Mouse (Mus musculus) heart, embryonic 14.5 days (tissue): ENCODE data around the gene Arvcf. TPM values are rescaled to one million over a fixed set of nuclear protein-coding genes. Genes with fewer than 3 reads are reported as not detected.
A peak's percentile ranks its signal among the peaks of the same experiment; 100 is the strongest.

ENCODE experiments used
- ATAC-seq: fragments of 200-750 bp; cut with Nextera tagmentation; 2 replicates; pipeline ENCODE4 v1.8.0; 2017; ENCODE audit warnings: low read depth, moderate TSS enrichment; ENCODE audit not compliant: insufficient number of reproducible peaks, insufficient read depth, low FRiP score
- H3K27ac ChIP-seq, 2 experiments: fragments of 200-500 bp in 1 of 2; fragments of 300-500 bp in 1 of 2; sonication (generic) in 1 of 2; replicated peaks in 1 of 2; 2 replicates each; pipeline ENCODE4 v1.5.1; 2012 to 2014; ENCODE audit warnings: low read depth in 2 of 2, low read length in 2 of 2, control low read depth in 1 of 2, mild to moderate bottlenecking in 1 of 2, mixed read lengths in 1 of 2; ENCODE audit not compliant: control insufficient read depth in 1 of 2, insufficient read depth in 1 of 2
- H3K27me3 ChIP-seq: fragments of 300-500 bp; sonication (generic); 2 replicates; pipeline ENCODE4 v1.6.1; 2014; ENCODE audit warnings: mild to moderate bottlenecking, low read length, control low read depth; ENCODE audit not compliant: control insufficient read depth, insufficient read depth
- H3K36me3 ChIP-seq: fragments of 300-500 bp; sonication (generic); 2 replicates; pipeline ENCODE4 v1.6.1; 2014; ENCODE audit warnings: mild to moderate bottlenecking, control low read depth, low read length, mixed read lengths; ENCODE audit not compliant: control insufficient read depth, insufficient read depth
- H3K4me1 ChIP-seq, 2 experiments: fragments of 200-500 bp in 1 of 2; fragments of 300-500 bp in 1 of 2; sonication (generic) in 1 of 2; 2 replicates each; pipeline ENCODE4 v1.6.1; 2012 to 2014; ENCODE audit warnings: low read length in 2 of 2, control low read depth in 1 of 2, mixed read lengths in 1 of 2; ENCODE audit not compliant: control insufficient read depth in 2 of 2, insufficient read depth in 2 of 2
- H3K4me2 ChIP-seq: fragments of 300-500 bp; sonication (generic); 2 replicates; pipeline ENCODE4 v1.6.1; 2014; ENCODE audit warnings: mild to moderate bottlenecking, low read length
- H3K4me3 ChIP-seq, 2 experiments: fragments of 200-500 bp in 1 of 2; fragments of 300-500 bp in 1 of 2; sonication (generic) in 1 of 2; 2 replicates each; pipeline ENCODE4 v1.5.1; 2012 to 2014; ENCODE audit warnings: low read length in 2 of 2, mild to moderate bottlenecking in 2 of 2, control low read depth in 1 of 2, low read depth in 1 of 2, moderate library complexity in 1 of 2; ENCODE audit not compliant: control insufficient read depth in 1 of 2, insufficient read depth in 1 of 2
- H3K9ac ChIP-seq: fragments of 300-500 bp; sonication (generic); 2 replicates; pipeline ENCODE4 v1.6.1; 2014; ENCODE audit warnings: mild to moderate bottlenecking, low read length
- H3K9me3 ChIP-seq: fragments of 300-500 bp; sonication (generic); 2 replicates; pipeline ENCODE4 v1.6.1; 2016; ENCODE audit warnings: low read length, control low read depth; ENCODE audit not compliant: control insufficient read depth
- WGBS: fragments of 180-500 bp; shearing (Covaris S2); extraction: QIAGEN DNeasy Blood & Tissue Kit; methylation state at CpG from one replicate; pipeline ENCODE4 v1.1.7; 2014; 5-methylcytosine and 5-hydroxymethylcytosine counted together
- polyA plus RNA-seq: library from polyadenylated mRNA; unstranded; fragments of >200 nt; fragmentation: Nextera tagmentation; extraction: Ambion mirVana; gene quantifications from 2 replicates; pipeline ENCODE4 v1.2.1, GENCODE M21; 2014

Gene Arvcf
- polyA plus RNA-seq, 1 experiment from 2014 or later: 32.3 TPM

- Histone ChIP-seq H3K4me2 (no peak overlapping the region), H3K27ac (no peak overlapping the region), H3K4me1 (peaks cover 27 to 40% of the 10 kb centered on the region in 2 experiments), H3K4me3 (no peak overlapping the region), H3K9me3 (no peaks in the 10 kb centered on the region), H3K36me3 (peaks cover 87% of the 10 kb centered on the region), H3K9ac (no peak overlapping the region; the same call in 1 of the 2 replicates), H3K27me3 (no peaks in the 10 kb centered on the region)
- 83% methylated on average over 13 of the region's 13 CpGs for WGBS
- ATAC-seq: no peak
Measured at GRCm38 (mm10) chr16:18405091-18405854, 57.3 kb downstream of the Arvcf start.

DNA sequence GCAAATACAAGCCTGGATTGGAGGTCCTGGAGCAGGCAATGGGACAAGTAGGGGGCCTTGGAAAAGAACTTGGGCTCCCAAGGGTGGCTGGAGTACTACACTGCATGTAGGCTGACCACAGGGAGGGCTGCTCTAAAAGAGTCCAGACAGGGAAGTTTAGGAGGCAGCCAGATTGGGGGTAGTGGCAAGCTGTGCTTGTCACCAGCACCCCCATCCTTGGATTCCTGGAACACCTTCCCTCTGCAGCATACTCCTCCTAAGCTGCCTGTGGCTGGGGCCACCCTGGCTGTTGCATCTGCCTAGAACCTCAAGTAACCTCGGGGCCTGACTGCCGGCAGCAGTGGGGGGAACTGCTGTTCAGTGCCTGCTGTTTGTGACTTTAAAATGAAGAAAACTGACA is 57.9 kb downstream of the Arvcf start:
- Histone ChIP-seq H3K27ac (no peak overlapping the region), H3K9me3 (no peaks in the 10 kb centered on the region), H3K4me1 (peaks cover 23 to 34% of the 10 kb centered on the region in 2 experiments), H3K27me3 (no peaks in the 10 kb centered on the region), H3K4me2 (no peak overlapping the region), H3K36me3 (peaks cover 89% of the 10 kb centered on the region), H3K9ac (no peak overlapping the region; the same call in 1 of the 2 replicates), H3K4me3 (no peak overlapping the region)
- WGBS: 61% methylated on average over 2 of the region's 2 CpGs
- ATAC-seq: no peak

GRCm38 (mm10) chr16:18406293-18406692 is 58.3 kb downstream of the Arvcf start:
- no peaks in the 10 kb centered on the region for H3K9me3 ChIP-seq
- 5% methylated on average over 2 of the region's 2 CpGs for WGBS
- no peaks in the 10 kb centered on the region for H3K27me3 ChIP-seq
- ATAC-seq: peak; percentile 47; the same call in 1 of the 2 replicates
- peak overlapping the region; percentile 1; the same call in 1 of the 2 replicates for H3K9ac ChIP-seq
- H3K4me1 ChIP-seq: peaks cover 18 to 30% of the 10 kb centered on the region in 2 experiments
- H3K27ac ChIP-seq: 0 out of 4 replicates have a peak overlapping the region, but pooled peaks of 1 of the 2 experiments have one; percentile 6
- H3K4me3 ChIP-seq: no peak overlapping the region
- peaks cover 89% of the 10 kb centered on the region for H3K36me3 ChIP-seq
- H3K4me2 ChIP-seq: no peak overlapping the region

DNA sequence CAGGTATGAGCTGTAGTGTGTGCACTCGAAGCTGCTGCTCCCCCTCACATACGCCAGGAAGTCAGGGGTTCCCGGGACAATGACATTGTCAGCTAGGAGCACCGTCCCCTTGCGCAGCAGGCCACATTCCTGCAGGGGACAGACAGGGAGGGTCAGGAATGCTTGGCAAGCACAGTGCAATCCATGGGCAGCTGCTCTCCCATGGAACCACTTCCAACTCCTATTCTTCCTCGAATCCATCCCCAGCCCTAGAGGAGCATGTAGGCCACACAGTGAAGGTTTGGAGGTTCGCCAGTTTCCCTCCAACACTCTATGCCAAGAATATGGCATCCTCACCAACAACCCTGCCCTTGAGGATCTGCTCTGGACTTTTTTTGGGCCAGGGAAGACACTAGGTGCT is 59.9 kb downstream of the Arvcf start:
- ATAC-seq: peak; percentile 41; the same call in 1 of the 2 replicates
- H3K36me3 ChIP-seq: peaks cover 87% of the 10 kb centered on the region
- H3K9me3 ChIP-seq: no peaks in the 10 kb centered on the region
- peak overlapping the region; percentile 70 to 82 for H3K27ac ChIP-seq
- H3K4me2 ChIP-seq: no peak overlapping the region
- peaks cover 19 to 30% of the 10 kb centered on the region in 2 experiments for H3K4me1 ChIP-seq
- no peaks in the 10 kb centered on the region for H3K27me3 ChIP-seq
- 24% methylated on average over 7 of the region's 7 CpGs for WGBS
- no peak overlapping the region for H3K4me3 ChIP-seq
- H3K9ac ChIP-seq: peak overlapping the region; percentile 21; the same call in 1 of the 2 replicates

DNA sequence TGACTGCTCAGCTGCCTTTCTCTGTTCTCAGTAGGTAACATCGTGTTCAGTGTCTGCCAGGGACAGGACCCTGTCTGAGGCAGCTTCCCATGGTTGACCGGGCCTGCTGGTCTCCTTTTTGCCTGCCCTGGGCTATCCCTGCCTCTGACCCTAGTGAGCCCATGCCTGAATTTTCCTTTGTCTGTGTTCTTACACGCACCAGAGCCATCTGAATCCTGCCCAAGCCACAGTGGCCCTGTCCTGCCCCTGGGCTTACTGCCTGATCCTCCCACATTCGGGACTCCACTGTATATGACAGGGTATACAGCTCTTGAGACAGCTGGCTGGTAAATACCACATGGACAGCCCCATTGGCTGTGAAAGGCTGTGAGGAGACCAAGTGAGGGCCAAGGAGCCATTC is 61.8 kb downstream of the Arvcf start:
- peaks cover 82% of the 10 kb centered on the region for H3K36me3 ChIP-seq
- no peak overlapping the region for H3K4me3 ChIP-seq
- no peak overlapping the region for H3K27ac ChIP-seq
- H3K9ac ChIP-seq: no peak overlapping the region
- no peaks in the 10 kb centered on the region for H3K9me3 ChIP-seq
- H3K4me1 ChIP-seq: peaks cover 19 to 30% of the 10 kb centered on the region in 2 experiments
- H3K4me2 ChIP-seq: no peak overlapping the region
- no peak for ATAC-seq
- H3K27me3 ChIP-seq: no peaks in the 10 kb centered on the region
- 82% methylated on average over 4 of the region's 4 CpGs for WGBS

DNA sequence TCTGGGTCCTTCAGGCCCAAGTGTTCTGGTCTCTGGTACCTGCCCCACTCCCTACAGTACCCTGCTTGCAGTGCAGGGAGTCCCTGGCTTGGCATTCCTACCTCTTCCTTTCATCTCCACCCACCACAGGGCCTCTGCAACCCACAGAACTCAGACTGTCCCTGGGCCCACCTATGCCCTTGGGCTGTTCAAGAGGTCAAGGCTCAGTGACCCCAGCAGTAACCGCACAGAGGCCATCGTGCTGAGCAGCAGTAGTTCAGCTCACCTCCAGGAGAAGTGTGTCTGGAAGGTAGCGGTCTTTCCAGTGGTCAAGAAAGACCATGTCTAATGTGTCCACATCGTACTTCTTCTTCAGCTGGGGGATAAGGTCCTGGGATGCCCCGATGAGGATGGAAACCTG is 62.4 kb downstream of the Arvcf start:
- no peaks in the 10 kb centered on the region for H3K27me3 ChIP-seq
- H3K27ac ChIP-seq: no peak overlapping the region
- WGBS: 92% methylated on average over 5 of the region's 5 CpGs
- no peaks in the 10 kb centered on the region for H3K9me3 ChIP-seq
- H3K36me3 ChIP-seq: peaks cover 80% of the 10 kb centered on the region
- no peak overlapping the region for H3K4me3 ChIP-seq
- no peak for ATAC-seq
- peaks cover 19 to 30% of the 10 kb centered on the region in 2 experiments for H3K4me1 ChIP-seq
- no peak overlapping the region for H3K9ac ChIP-seq
- H3K4me2 ChIP-seq: no peak overlapping the region

DNA sequence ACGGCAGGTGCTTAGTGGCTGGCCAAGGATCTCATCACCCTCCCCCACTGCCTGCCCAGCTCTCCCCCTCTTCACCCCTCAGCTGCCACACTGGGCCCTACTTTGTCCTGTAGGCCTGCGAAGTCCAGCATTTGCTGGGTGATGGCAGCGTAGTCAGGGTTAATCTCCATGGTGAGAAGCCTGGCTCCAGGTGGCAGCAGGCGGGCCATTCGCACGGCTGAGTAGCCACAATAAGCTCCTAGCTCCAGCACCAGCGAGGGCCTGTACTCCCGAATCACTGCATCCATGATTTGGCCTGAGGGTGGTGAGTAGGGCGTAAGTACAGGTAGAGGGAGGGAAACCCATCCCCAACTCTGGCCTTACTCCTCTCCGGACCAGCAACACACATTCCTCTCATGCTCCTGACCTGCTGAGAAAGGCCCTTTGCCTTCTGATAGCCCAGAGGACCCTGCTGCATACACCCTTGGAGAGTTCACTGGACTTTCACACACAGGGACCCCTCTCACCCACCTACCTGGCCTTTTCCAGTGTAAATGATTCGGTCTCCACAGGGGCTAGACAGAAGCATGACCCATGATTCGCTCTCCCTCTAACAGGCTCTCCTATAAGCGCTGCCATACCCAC is 63.2 kb downstream of the Arvcf start:
- no peak overlapping the region for H3K4me2 ChIP-seq
- no peaks in the 10 kb centered on the region for H3K27me3 ChIP-seq
- WGBS: 91% methylated on average over 13 of the region's 13 CpGs
- no peak for ATAC-seq
- H3K9me3 ChIP-seq: no peaks in the 10 kb centered on the region
- H3K27ac ChIP-seq: no peak overlapping the region
- peaks cover 17 to 25% of the 10 kb centered on the region in 2 experiments for H3K4me1 ChIP-seq
- H3K4me3 ChIP-seq: no peak overlapping the region
- no peak overlapping the region for H3K9ac ChIP-seq
- H3K36me3 ChIP-seq: peaks cover 77% of the 10 kb centered on the region
